Mouse (Mus musculus): Measurements from ENCODE around the gene Rab34. TPM values are rescaled to one million over a fixed set of nuclear protein-coding genes. Genes with fewer than 3 reads are reported as not detected.

Gene Rab34
- total RNA-seq, 2 experiments from 2014 or later, result 69.9 to 71.9 TPM

DNA sequence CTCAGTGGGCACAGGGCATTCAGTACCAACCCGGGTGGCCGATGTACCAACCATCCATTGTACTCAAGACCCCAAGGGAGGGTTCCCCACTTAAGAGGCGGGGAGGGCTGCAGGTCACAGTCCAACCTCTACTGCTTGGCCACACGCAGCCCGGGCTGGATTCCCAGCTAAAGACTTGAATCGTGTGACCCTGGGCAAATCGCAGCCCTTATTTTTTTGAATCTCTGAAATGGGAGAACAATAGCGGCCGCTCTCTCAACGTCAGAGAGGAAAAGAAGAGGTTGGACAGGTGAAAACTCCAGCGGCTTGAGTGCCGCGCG is 23.7 kb upstream of the Rab34 start:
- no peak for DNase-seq (ENCODE audit: low spot score in 2 of 2)

GRCm38 (mm10) chr11:78164924-78165760 is 23.1 kb upstream of the Rab34 start, which contains the start of gene Traf4:
Gene Traf4, minus strand, starts transcription at chr11:78165589.
- peak; percentile 83 to 85 for DNase-seq (ENCODE audit: low spot score in 2 of 2)

DNA sequence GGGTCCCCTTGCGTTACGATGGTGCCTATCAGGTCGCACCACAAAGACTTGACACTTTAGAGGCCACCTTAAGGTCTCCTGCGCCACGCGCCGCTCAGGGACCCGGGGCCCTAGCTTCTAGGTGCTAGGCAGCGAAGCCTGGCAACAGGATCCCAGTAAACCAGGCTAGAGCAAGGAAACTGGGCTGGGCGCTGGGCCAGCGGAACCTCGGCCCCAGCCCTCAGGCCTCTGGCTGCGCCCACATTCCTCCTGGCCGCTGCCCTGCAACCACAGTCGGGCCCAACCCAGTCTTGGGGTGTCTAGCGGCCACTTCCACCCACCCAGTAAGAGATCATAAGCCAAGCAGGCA is 22.5 kb upstream of the Rab34 start:
- peak in 1 of 2 experiments; percentile 51 for DNase-seq (ENCODE audit: low spot score in 2 of 2)

DNA sequence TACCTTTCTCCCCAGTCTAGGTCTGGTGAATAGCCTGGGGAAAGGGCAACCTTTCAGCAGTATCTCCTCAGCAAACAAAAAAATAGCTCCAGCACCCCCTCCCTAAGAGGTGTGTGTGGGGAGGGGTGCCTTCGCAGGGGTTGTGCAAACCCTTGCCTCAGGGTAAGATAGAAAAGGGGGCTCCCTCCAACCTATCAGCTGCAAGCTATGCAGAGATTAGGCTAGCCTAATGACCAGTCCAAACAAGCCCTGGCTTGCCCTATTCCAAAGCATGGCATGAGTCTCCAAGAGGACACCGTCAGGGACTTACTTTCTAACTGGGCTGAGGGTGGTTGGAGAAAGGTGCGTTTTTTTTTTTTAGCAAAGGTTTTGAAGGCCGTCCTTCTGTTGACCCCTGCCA is 22.1 kb upstream of the Rab34 start:
- DNase-seq (ENCODE audit: low spot score in 2 of 2), result no peak

GRCm38 (mm10) chr11:78166640-78167039 is 21.6 kb upstream of the Rab34 start:
- DNase-seq (ENCODE audit: low spot score in 2 of 2), result no peak

- no peak for DNase-seq (ENCODE audit: low spot score in 2 of 2)
These were observed 20.8 kb upstream of the Rab34 start for GRCm38 (mm10) chr11:78167257-78167959.

DNA sequence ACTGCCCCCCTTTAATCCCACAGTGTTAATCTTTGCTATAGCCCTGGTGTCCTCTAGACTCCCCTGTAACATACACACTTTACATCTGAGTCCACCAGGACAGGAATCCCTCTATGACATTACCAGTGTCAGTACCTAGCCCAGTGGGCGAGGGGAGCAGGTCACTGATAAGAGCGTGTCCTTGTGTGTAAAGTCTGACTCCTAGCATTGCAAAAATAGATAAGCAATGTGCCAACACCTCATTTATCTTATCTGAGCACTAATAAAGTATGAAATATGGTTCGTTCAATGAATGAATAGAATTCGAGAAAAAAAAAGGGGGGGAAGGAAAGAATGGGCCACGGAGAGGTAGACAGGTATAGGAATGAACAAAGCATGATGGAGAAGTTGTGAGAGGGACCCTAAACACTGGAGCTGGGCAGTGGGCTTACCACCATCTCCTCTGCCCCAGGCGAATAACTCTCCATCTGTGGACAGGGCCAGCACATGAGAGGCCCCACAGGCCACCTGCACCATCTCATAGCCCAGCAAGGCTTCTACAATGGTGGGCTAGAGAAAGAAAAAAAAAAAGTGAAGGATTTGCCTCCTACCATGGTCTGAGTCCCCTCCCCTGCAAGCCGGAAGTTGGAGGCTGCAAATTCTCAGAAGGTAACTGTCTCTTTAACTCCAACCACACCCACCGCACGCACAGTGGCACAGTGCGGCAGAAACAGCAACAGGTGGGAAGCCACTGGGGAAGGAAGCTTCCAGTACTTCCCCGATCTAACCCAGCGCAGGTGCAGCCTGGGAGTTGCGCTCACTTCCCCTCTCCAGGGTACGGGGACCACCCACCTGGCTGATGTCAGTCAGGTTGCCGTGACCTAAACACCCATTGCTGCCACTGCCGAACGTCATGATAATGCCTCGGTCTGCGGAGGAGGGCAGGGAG is 19.4 kb upstream of the Rab34 start:
- DNase-seq (ENCODE audit: low spot score in 2 of 2), result no peak

- DNase-seq (ENCODE audit: low spot score in 2 of 2), result no peak
These were observed 17.9 kb upstream of the Rab34 start for GRCm38 (mm10) chr11:78170306-78170705.

DNA sequence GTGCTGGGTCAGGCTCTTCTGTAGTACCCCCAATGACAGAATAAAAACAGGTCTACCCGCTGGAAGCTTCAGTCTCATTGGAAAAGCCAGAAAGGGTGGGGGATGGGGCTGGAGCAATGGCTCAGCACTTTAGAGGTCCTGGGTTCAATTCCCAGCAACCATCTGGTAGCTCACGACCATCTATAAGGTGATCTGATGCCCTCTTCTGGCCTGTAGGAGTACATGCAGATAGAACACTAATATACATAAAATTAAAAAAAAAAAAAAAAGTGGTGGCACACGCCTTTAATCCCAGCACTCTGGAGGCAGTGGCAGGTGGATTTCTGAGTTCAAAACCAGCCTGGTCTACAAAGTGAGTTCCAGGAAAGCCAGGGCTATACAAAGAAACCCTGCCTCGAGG is 16.9 kb upstream of the Rab34 start:
- DNase-seq (ENCODE audit: low spot score in 2 of 2), result no peak

DNA sequence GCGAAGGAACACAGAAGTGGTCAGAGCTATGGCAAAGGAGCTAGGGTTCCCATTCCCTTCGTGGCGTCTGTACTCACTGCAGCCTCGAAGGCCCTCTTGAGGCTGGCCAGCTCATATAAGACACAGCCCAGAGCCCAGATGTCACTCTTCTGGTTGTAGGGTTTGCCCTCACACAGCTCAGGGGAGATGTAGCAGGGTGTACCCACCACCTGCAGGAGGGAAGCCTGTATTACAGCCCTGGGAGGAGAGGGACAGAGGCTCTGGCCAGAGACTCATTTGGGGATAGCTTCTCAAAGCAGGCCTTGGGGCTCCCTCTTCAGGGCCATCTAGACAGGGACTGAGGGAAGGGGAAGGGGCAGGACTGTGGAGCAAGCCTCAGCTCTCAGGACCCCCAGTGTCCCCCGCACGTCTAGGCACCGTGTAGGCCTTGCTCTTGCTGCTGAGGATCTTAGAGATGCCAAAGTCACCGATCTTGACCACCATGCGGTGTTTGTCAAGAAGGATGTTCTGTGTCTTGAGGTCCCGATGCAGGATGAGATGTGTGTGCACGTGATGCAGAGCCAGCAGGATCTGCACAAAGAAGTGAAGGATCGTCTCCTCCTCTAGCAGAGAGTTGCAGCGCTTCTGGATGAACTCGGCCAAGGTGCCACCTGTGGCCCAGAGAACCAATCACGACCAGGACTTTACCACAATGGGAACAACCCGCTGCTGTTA is 16.0 kb upstream of the Rab34 start:
- no peak for DNase-seq (ENCODE audit: low spot score in 2 of 2)

- DNase-seq (ENCODE audit: low spot score in 2 of 2), result no peak
These were observed 15.4 kb upstream of the Rab34 start for GRCm38 (mm10) chr11:78172748-78173383.

- no peak for DNase-seq (ENCODE audit: low spot score in 2 of 2)
These were observed 13.7 kb upstream of the Rab34 start for GRCm38 (mm10) chr11:78174506-78174905.

- no peak for DNase-seq (ENCODE audit: low spot score in 2 of 2)
These were observed 12.3 kb upstream of the Rab34 start for GRCm38 (mm10) chr11:78175771-78176401.

DNA sequence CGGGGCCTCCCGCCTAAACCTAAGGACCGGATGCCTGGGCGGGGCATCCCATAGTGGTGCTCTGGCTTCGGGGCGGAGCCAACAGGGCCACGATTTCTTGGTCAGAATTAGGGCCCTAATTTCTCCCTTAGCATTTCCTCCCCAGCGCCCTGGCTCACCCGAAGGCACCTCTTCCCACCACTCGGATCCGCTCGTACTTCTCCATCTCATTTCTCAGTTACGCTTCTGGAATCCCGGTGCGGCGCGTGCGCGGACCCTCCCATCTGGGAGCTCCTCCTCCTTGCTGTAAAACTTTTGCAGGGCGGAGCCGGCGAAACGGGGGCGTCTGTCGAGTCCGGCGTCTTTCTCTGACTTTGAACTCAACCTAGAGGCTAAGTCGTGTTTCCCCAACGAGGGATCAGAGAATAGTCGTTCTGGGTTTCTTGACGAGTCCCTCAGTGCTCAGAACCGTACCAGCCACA is 11.8 kb upstream of the Rab34 start, which contains the start of the genes Nek8 and Tlcd1:
Nek8 (minus strand) TSS at position 274 of the 461 bp plus-strand sequence.
Tlcd1 (plus strand) TSS at position 310 of the 461 bp plus-strand sequence.
- peak; percentile 89 to 92 for DNase-seq (ENCODE audit: low spot score in 2 of 2)

DNA sequence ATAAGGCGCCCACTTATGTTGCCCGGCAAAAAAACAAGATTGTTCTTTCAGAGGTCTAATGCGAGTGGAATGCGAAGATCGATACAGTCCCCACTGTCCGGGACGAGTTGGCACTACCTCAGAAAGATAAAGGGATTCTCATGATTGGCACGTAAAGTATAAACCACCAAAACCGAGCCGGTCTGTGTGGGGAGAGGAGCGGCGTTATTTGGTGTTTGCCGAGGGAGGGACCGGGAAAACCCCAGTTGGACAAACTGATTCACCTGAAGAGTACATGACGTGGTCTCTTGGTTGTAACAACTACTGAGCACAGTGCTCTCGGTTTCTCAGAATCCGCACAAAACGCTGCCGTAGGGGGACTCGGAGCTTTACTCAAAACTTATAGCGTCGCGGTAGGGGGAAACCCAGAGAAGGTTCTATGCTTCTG is 11.3 kb upstream of the Rab34 start:
- no peak for DNase-seq (ENCODE audit: low spot score in 2 of 2)

- no peak for DNase-seq (ENCODE audit: low spot score in 2 of 2)
These were observed 10.8 kb upstream of the Rab34 start for GRCm38 (mm10) chr11:78177437-78177836.

DNA sequence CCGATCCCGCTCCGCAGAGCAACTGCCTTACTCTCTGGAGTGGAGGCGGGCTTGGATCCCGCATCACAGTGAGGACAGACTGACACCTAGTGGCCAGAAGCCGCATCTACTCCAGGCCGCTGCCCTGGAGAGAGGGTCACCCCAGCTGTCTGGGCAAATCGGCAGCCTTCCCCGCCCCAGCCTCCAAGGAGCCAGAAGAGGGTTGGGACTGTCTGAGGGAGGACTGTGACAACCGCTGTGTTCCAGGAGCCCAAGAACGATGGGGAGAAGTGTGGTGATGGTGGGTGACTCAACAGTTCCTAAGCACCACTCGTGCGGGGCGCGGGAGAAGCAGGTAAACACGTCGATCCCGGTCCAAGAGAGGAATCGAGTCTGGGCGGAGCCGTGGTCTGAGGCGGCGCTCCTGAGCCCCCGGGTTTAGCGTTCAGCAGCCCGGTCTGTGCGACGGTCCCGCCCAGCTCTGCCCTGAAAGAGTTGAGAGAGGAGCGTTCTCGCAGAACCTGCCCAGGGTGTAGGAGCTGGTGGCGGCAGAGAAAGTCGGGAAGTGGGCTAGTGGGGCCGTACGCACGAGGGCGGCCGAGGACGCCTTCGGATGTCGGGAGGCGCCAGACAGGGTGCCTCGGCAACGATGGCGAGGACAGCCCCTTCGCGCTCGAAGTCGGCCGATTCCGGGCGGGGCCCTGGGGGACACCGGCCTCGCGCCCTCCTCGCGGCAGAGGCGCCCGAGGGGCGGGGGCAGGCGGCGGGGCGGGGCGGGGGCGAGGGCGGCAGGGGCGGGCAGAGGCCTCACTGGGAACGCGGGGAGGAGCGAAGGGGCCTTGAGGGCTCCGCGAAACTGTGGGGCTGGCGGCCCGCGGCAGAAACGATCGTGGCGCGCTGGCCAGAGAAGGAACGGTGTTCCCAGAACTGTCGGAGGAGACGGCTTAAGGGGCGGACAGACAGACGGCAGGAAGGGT is 10.0 kb upstream of the Rab34 start:
- peak; percentile 95 to 96 for DNase-seq (ENCODE audit: low spot score in 2 of 2)

GRCm38 (mm10) chr11:78178859-78179437 is 9.3 kb upstream of the Rab34 start:
- DNase-seq (ENCODE audit: low spot score in 2 of 2), result peak in 1 of 2 experiments; percentile 48
